Mouse (Mus musculus) E14TG2a.4 (cell line): ENCODE results near the gene Ift81.

Source experiments
- CTCF ChIP-seq: conservative IDR thresholded peaks from 2 replicates; pipeline ENCODE4 v1.5.1; 2014; ENCODE audit warnings: low read length
- NANOG ChIP-seq: IDR thresholded peaks from 2 replicates; pipeline ENCODE4 v1.6.1; 2014; ENCODE audit warnings: borderline replicate concordance, low read length, mixed read lengths
- POU5F1 ChIP-seq: IDR thresholded peaks from 2 replicates; pipeline ENCODE4 v1.6.1; 2014; ENCODE audit warnings: low read length, borderline replicate concordance

DNA sequence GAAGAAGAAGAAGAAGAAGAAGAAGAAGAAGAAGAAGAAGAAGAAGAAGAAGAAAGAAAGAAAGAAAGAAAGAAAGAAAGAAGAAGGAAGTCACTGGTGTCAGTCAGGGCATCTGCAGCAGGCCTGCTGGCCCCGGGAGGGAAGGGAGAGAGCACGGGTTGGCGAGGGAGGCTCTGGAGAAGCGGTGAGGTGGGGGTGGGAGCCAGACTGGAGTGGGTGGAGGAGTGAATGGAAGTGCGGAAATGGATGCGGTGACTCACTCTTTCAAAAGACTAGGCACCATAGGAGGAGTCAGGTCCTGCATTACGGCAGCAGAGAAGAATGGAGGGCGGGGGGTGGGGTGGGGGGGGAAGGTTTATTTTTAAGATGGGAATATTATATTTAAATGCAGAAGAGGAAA is 34.9 kb upstream of the Ift81 start:
- TF ChIP-seq CTCF (no peak), POU5F1 (no peak), NANOG (no peak)
